Mouse (Mus musculus): ENCODE data around the gene Snx13.

- TF ChIP-seq CTCF (IDR thresholded peaks at IDR 0.05; ENCODE audit: low read depth, low read length) (no peak), POLR2A (IDR thresholded peaks at IDR 0.05; ENCODE audit: borderline replicate concordance, low read depth, low read length) (no peak)
These were observed 7.4 kb downstream of the Snx13 start for GRCm38 (mm10) chr12:35054420-35054819.
